Mouse (Mus musculus) T-helper 1 cell (primary cell): ENCODE data around the gene D17Wsu92e.
"Not testable (repeated sequence)": the region's sequence is repeated elsewhere in the genome, so short reads cannot be mapped to it uniquely, and the experiment has no call there.

Source experiments
- in situ Hi-C: fragments of 300-600 bp; cut with MboI, MseI; formaldehyde crosslinking; loops from one replicate; pipeline ENCODE4 v1.15.1; 2025; ENCODE audit warnings: high pct_unique_total_duplicates

Gene D17Wsu92e

DNA sequence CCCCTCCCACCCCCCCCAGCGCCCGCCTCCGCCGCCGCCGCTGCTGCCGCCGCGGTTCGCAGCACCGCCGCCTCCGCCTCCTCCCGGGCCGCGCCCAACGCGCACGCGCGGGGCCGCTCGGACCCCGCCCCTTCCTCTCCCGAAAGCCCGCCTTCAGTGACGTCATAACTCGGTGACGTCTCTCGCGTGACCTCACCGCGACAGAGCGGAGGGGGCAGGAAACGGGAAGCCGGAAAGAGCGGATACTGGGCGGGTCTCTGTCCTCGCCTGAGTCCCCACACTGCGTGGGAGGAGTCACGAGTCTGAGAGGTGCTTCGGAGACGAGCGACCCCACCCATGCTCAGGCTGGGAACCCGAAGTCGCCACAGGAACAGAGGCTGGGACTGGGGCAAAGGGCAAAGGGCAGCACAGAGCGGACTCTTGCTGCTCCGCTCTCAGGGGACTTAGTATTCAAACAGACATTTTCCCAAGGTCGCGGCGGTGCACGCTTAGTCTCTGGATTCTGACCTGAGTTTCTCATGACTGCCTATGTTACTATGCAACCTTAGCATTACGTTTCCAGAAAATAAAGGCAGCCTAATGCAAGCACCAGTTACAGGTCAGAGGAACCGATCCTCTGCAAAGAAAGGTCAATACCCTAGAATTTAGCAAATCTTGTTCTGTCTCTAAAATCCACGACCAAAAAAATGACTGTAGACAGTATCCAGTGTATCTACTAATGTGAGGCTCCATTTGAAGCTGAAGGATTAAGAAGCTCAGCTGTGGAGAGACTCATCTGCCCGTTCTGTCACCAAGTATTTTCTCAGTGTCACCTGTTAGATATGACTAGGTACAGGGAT, at the start of gene D17Wsu92e:
Gene D17Wsu92e, minus strand, starts transcription at position 81 of the 839 bp plus-strand sequence.
- in situ Hi-C loops: loop anchor here (10.0 kb wide), 1 partner anchor 804 kb away; the partner anchor contains the start of gene Srpk1

DNA sequence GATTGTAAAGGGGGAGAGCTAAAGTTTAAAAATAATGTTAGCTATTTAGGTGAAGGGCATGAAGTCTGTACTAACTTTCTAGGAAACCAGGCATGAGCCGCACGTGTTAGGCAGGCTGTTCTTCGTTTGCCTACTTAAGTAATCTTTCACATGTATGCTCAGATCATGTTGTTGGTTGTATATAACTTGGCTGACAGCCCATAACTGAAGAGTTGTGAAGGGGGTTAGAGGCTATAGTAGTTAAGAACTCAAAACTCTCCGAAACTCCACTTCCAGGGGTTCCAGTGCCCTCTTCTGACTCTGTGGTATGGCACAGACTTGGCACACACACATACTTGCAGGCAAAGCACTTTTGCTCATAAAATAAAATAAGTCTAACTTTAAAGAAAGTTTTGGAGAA, 46.3 kb upstream of the D17Wsu92e start:
- in situ Hi-C loops: no loop called here

- in situ Hi-C loops: no loop called here
Measured at GRCm38 (mm10) chr17:27865461-27865860, 45.0 kb upstream of the D17Wsu92e start.

DNA sequence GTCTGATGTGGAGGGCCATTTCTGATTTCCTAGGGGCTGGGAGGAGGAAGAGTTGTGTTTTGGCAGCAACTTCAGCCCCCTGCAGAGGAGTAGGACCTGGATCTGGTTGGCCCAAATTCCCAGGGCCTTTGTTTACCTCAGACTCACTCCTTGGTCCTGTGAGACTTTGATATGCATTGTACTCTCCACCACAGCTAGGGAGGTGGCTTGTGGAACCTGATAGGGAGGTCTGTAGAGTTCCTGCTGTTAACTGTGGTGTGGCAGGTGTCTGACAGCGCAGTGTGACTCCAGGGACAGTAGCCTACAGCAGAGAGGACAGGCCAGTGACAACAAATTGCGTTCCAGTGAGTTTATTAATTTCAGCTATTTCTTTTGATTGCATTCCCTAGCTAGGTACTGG, 38.7 kb upstream of the D17Wsu92e start:
- in situ Hi-C loops: no loop called here

DNA sequence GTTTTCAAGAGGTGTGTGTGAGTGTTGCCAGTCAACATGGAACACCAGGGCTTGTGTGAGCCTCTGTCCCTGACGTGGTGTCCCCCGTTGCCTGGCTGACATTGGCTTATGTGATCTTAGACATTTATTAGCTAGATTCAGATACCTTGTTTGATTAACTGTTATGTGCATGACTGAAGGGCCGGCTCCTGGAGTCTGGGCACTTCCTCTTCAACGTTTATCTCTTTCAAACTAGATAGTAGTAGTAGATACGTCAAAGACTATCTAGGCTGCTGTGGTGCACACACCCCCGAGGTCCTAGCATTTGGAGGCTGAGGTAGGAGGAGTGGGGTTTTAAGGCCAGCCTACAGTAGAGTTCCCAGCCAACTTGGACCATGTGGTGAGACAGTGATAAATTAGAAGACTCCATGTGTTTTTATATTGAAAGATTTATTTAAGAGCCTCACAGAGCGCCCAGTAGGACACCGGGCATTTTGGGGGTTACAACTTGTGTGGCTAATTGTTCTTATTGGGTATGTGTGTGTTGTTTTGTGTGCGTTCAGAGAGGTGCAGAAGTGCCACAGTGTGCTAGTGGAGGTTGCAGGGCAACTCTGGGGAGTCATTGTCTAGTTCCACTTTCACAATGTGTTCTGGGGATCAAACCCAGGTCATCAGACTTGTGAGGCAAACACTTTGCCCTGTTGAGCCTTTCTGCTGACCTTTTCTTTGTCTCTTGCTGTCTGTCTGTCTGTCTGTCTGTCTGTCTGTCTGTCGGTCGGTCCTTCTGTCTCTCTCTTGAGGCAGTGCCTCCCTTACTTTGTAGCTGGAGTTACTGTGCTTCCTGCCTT, 37.4 kb upstream of the D17Wsu92e start:
- in situ Hi-C loops: no loop called here

DNA sequence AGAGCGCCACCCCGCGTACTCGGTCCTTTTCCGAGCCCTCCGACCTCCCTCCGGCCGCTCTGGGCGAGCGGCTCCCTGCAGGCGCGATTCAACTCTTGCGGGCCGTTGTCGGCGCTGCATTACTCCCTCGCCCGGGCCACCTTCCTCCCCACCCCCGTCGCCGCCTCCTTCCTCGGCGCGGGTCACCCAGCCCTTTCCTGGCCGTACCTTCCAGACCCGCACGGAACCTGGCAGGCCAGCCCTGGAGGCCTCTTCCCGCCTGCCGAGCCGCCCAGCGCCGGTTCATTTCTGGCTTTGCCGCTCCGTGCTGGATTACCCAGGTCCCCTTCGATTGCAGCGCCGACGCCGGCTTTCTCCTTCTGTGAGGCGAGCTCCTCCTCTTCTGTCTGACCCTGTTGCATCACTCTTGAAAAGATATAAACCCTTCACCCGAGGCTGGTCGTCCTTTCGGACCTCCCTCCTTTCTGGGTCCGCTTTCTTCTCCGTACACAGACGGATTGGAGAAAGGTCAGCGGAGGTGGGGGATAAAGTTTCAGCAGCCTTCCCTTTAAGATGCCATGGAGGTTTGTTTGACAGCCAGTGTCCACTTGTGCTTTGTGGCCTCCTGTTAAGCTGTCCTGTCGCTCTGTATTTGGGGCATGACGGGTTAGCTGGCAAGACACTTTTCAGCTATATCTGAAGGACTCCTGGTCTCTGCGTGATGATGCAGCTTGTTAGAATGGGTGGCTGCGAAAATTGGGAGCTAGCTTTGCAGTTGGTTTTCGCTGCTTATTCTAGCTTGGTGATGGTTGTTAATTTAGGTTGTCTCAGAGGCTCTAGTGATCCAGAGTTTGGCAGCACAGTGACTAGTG, 36.6 kb upstream of the D17Wsu92e start:
- in situ Hi-C loops: no loop called here

- in situ Hi-C loops: no loop called here
Measured at GRCm38 (mm10) chr17:27856265-27856797, 35.9 kb upstream of the D17Wsu92e start, which contains the start of gene Uhrf1bp1. TSS of gene Uhrf1bp1 (plus strand) at chr17:27856441.

- in situ Hi-C loops: no loop called here
Measured at GRCm38 (mm10) chr17:27851076-27851475, 30.6 kb upstream of the D17Wsu92e start.

DNA sequence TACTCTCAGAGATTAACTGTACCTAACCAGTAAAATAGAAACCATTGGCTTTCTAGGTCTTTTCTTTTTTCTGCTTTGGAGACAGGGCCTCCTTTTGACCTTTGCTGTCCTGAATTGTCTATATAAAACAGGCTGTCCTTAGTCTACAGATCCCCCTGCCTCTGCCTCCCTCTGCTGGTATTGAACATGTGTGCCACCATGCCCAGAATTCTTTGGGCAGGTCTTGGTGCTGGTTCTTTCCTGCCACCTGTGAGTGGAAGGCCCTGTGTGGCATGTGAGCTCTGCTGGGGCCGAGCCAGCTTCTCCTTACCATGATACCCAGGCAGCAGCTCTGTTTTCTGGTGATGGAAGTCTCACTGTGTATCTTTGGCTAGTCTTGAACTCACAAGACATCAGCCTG, 27.9 kb upstream of the D17Wsu92e start:
- in situ Hi-C loops: no loop called here

GRCm38 (mm10) chr17:27839469-27840252, 19.2 kb upstream of the D17Wsu92e start:
- in situ Hi-C loops: loop anchor here (5.0 kb wide), 1 partner anchor 68 kb away; the partner anchor contains the start of genes Anks1 and Taf11

DNA sequence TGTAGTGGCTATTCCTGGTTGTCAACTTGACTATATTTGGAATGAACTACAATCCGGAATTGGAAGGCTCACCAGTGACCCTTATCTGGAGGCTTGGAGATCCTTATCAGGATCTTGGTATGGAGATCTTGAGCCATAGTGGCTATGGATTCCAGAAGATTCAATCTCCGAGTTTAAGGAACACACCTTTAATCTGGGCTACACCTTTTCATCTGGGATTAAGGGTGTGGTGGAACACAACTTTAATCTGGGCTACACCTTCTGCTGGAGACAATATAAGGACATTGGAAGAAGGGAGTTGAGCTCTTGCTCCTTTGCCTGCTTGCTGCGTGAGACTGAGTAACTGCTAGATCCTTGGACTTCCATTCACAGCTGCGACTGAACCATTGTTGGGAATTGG, 17.4 kb upstream of the D17Wsu92e start, which contains the start of gene Snrpc:
Gene Snrpc, plus strand, starts transcription at position 301 of the 400 bp plus-strand sequence.
- in situ Hi-C loops: not testable (repeated sequence)

DNA sequence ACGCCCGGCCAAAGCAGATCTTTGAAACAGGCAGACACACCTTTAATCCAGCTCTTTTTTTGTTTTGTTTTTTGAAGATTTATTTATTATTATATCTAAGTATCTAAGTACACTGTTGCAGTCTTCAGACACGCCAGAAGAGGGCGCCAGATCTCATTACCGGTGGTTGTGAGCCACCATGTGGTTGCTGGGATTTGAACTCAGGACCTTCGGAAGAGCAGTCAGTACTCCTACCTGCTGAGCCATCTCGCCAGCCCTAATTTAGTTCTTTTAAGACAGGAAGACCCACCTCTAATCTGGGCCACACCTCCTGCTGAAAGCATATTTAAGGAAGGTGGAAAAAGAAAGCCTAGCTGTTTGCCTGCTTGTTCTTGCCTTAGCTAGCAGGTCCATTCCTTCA, 10.0 kb upstream of the D17Wsu92e start:
- in situ Hi-C loops: no loop called here

DNA sequence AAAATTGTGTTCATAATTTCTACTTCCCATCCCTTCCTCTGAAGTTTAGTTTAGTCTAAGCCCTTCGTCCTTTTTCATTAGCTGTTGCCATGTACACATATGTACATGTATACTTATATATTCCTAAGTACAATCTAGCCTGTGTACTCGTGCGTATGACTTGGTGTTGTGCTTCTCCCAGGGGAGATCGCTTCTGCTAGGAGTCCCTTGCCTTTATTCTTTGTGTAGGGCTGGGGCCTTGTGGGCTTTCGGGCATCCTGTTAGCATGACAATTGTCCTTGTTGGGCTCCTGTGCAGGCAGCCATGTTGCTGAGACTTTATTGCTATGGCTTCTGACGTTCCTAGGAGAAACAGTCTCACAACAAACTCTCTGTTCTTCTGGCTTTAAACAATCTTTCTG, 7.1 kb upstream of the D17Wsu92e start:
- in situ Hi-C loops: loop anchor here (10.0 kb wide), 1 partner anchor 797 kb away; the partner anchor contains the start of gene Srpk1

DNA sequence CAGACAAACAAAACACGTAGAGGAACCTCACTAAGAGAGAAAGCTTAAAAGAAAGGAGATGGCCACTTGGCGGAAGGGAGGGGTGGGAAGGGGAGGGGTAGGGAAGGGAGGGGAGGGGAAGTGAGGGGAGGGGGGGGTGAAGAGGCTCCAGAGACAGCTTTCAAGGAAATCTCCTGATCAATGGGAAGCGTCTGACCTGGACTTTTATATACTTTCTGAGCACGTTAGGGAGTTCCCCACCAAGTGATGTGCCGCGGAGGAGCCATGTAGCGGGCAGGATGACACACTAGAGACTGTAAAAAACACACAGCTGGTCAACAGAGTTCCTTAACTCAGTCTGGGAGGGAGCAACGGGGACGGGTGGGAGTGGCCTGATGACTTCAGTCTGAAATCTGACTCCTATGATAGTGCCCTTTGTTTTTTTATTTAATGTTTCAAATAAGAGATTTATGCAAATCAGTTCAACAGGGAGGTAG, 6.5 kb upstream of the D17Wsu92e start:
- in situ Hi-C loops: loop anchor here (10.0 kb wide), 1 partner anchor 798 kb away; the partner anchor contains the start of gene Srpk1

- in situ Hi-C loops: loop anchor here (10.0 kb wide), 1 partner anchor 799 kb away; the partner anchor contains the start of gene Srpk1
Measured at GRCm38 (mm10) chr17:27825984-27826905, 5.8 kb upstream of the D17Wsu92e start.

DNA sequence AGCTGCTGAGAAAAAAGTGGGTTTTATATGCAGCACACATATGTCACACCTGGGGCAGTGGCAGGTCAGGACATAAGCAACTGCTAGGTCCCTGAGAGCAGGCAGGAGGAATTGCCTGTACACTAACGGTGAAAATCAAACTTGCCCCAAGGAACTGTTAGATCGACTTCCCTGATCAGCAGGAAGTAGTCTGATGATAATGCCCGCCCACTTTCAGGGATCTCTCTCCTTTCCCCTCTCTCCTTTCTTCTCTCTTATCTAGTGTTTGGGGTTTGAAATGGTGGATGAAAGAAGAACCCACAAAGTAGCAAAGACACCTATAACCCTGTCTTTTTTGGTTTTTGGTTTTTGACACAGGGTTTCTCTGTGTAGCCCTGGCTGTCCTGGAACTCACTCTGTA, 5.1 kb upstream of the D17Wsu92e start:
- in situ Hi-C loops: loop anchor here (10.0 kb wide), 1 partner anchor 799 kb away; the partner anchor contains the start of gene Srpk1

GRCm38 (mm10) chr17:27824941-27825340, 4.5 kb upstream of the D17Wsu92e start:
- in situ Hi-C loops: loop anchor here (10.0 kb wide), 1 partner anchor 800 kb away; the partner anchor contains the start of gene Srpk1

DNA sequence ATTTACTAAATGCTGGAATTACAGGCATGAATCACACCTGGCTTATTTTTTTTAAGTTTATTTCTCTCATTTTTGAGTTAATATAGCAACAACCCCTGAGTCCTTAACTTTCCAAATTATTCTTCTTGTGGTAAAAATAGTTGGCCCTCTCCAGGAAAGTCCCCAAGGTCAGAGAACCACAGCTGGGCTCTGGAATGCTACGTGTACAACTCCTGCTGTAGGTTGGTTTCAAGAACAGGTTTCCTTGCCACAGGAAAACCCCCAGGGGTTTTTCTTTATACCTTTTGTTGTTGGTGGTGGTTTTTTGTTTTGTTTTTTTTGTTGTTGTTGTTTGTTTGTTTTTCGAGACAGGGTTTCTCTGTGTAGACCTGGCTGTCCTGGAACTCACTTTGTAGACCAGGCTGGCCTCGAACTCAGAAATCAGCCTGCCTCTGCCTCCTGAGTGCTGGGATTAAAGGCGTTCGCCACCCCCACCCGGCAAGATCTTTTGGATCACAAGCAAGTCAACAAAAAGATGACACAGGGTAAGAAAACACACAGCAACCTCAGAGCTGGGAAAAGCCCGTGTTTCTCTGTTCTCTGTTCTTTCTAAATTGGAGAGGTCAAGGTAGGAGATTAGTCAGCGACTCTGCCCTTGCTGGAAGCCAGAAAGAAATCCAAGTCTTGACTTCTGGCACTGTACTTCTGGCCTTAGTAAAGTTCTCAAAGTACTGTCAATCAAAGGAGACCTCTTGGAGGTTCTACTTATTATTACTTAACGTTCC, 2.9 kb upstream of the D17Wsu92e start:
- in situ Hi-C loops: loop anchor here (10.0 kb wide), 1 partner anchor 801 kb away; the partner anchor contains the start of gene Srpk1
